Mouse (Mus musculus) bone marrow, adult 2 months (tissue): ENCODE results near the gene Tmcc2.

Source experiments
- CTCF ChIP-seq: fragments of 200-500 bp; IDR thresholded peaks from 2 replicates; pipeline ENCODE4 v1.5.1; 2011; ENCODE audit warnings: low read length, control low read depth; ENCODE audit not compliant: control insufficient read depth, insufficient read depth
- POLR2A ChIP-seq: fragments of 200-500 bp; IDR thresholded peaks from 2 replicates; pipeline ENCODE4 v1.6.1; 2011; ENCODE audit warnings: low read depth, mild to moderate bottlenecking, control low read depth, low read length, borderline replicate concordance; ENCODE audit not compliant: control insufficient read depth

DNA sequence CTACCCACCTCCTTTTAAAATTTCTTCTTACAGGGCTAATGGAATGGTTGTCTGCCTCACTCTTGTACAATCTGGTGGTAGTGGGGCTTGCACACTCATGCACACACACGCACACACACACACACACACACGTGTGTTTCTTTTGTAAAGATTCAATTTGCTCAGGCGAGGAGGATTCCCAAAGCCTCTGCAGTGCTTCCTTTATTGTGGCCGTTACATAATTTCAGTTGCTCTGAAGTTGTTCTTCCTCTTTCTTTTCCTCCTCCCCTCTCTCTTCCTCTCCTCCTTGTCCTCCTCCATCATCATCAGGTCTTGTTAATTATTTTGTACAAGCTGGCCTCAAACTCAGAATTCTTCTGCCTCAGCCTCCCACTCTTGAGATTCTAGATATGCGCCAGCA is 46.3 kb upstream of the Tmcc2 start:
- TF ChIP-seq CTCF (no peak), POLR2A (no peak)
